Mouse (Mus musculus) forebrain, embryonic 11.5 days (tissue): ENCODE results near the gene D1Ertd622e. TPM values are rescaled to one million over a fixed set of nuclear protein-coding genes. Genes with fewer than 3 reads are reported as not detected.

Source experiments
- ATAC-seq: fragments of 200-750 bp; cut with Nextera tagmentation; replicated peaks from 2 replicates; pipeline ENCODE4 v1.8.0; 2017; ENCODE audit warnings: moderate TSS enrichment; ENCODE audit not compliant: low FRiP score
- DNase-seq: peaks from one replicate; pipeline ENCODE4 v3.0.0-alpha.2; 2017; ENCODE audit warnings: low spot score
- H3K27ac ChIP-seq: fragments of 300-500 bp; sonication (generic); 2 replicates; pipeline ENCODE4 v1.5.1; 2014; ENCODE audit warnings: low read depth, low read length
- H3K27me3 ChIP-seq: fragments of 300-500 bp; sonication (generic); 2 replicates; pipeline ENCODE4 v1.6.1; 2014; ENCODE audit warnings: mild to moderate bottlenecking, low read length, mixed read lengths; ENCODE audit not compliant: control insufficient read depth, insufficient read depth
- H3K36me3 ChIP-seq: fragments of 300-500 bp; sonication (generic); 2 replicates; pipeline ENCODE4 v1.6.1; 2014; ENCODE audit warnings: mild to moderate bottlenecking, low read length, moderate library complexity, mixed read lengths; ENCODE audit not compliant: control insufficient read depth, insufficient read depth
- H3K4me1 ChIP-seq: fragments of 300-500 bp; sonication (generic); replicated peaks from 2 replicates; pipeline ENCODE4 v1.6.1; 2014; ENCODE audit warnings: low read length, mixed read lengths; ENCODE audit not compliant: control insufficient read depth, insufficient read depth
- H3K4me2 ChIP-seq: fragments of 300-500 bp; sonication (generic); 2 replicates; pipeline ENCODE4 v1.6.1; 2014; ENCODE audit warnings: low read depth, mild to moderate bottlenecking, low read length, moderate library complexity, mixed read lengths; ENCODE audit not compliant: severe bottlenecking
- H3K4me3 ChIP-seq: fragments of 300-500 bp; sonication (generic); 2 replicates; pipeline ENCODE4 v1.5.1; 2014; ENCODE audit warnings: low read depth, low read length
- H3K9ac ChIP-seq: fragments of 300-500 bp; sonication (generic); 2 replicates; pipeline ENCODE4 v1.6.1; 2014; ENCODE audit warnings: low read length
- H3K9me3 ChIP-seq: fragments of 300-500 bp; sonication (generic); 2 replicates; pipeline ENCODE4 v1.6.1; 2016; ENCODE audit warnings: low read length, mixed read lengths; ENCODE audit not compliant: control insufficient read depth
- WGBS: fragments of 180-500 bp; shearing (Covaris S2); extraction: QIAGEN DNeasy Blood & Tissue Kit; methylation state at CpG from one replicate; pipeline ENCODE4 v1.1.7; 2014; 5-methylcytosine and 5-hydroxymethylcytosine counted together
- polyA plus RNA-seq: library from polyadenylated mRNA; unstranded; fragments of >200 nt; fragmentation: Nextera tagmentation; extraction: Ambion mirVana; gene quantifications from 2 replicates; pipeline ENCODE4 v1.2.1, GENCODE M21; 2014

D1Ertd622e gene
- polyA plus RNA-seq, 1 experiment from 2014 or later, result 46.8 TPM

GRCm38 (mm10) chr1:97657201-97657600, 4.7 kb downstream of the D1Ertd622e start:
- Histone ChIP-seq H3K4me3 (no peak overlapping the region), H3K9me3 (no peaks in the 10 kb centered on the region), H3K4me2 (no peak overlapping the region), H3K27me3 (no peaks in the 10 kb centered on the region), H3K36me3 (no peaks in the 10 kb centered on the region), H3K4me1 (peaks cover 6% of the 10 kb centered on the region), H3K9ac (no peak overlapping the region), H3K27ac (no peak overlapping the region)
- DNase-seq (no peak), ATAC-seq (no peak)
- WGBS, result 84% methylated on average over 2 of the region's 2 CpGs

- 55% methylated on average over 6 of the region's 6 CpGs for WGBS
- no peak overlapping the region for H3K27ac ChIP-seq
- DNase-seq (no peak), ATAC-seq (no peak; the same call in 1 of the 2 replicates)
- H3K4me1 ChIP-seq, result peaks cover 3% of the 10 kb centered on the region
- no peak overlapping the region for H3K4me3 ChIP-seq
- no peak overlapping the region for H3K4me2 ChIP-seq
- H3K9me3 ChIP-seq, result no peaks in the 10 kb centered on the region
- H3K27me3 ChIP-seq, result no peaks in the 10 kb centered on the region
- H3K36me3 ChIP-seq, result no peaks in the 10 kb centered on the region
- H3K9ac ChIP-seq, result no peak overlapping the region
These were observed 7.4 kb downstream of the D1Ertd622e start for GRCm38 (mm10) chr1:97654397-97654975.

GRCm38 (mm10) chr1:97650553-97651123, 11.2 kb downstream of the D1Ertd622e start:
- Histone ChIP-seq H3K9me3 (no peaks in the 10 kb centered on the region), H3K4me3 (no peak overlapping the region), H3K9ac (no peak overlapping the region), H3K4me2 (no peak overlapping the region), H3K36me3 (peaks cover under 1% of the 10 kb centered on the region; the same call in 1 of the 2 replicates), H3K27me3 (no peaks in the 10 kb centered on the region), H3K27ac (no peak overlapping the region), H3K4me1 (no peaks in the 10 kb centered on the region; the same call in none of the 2 replicates)
- DNase-seq (no peak), ATAC-seq (no peak)
- WGBS, result 89% methylated on average over 3 of the region's 3 CpGs

GRCm38 (mm10) chr1:97650072-97650471, 11.8 kb downstream of the D1Ertd622e start:
- H3K9ac ChIP-seq, result no peak overlapping the region
- no peaks in the 10 kb centered on the region for H3K9me3 ChIP-seq
- peaks cover 2% of the 10 kb centered on the region; the same call in 1 of the 2 replicates for H3K36me3 ChIP-seq
- H3K4me1 ChIP-seq, result no peaks in the 10 kb centered on the region; the same call in none of the 2 replicates
- ATAC-seq (no peak), DNase-seq (no peak)
- no peak overlapping the region for H3K4me3 ChIP-seq
- no peak overlapping the region for H3K4me2 ChIP-seq
- H3K27ac ChIP-seq, result no peak overlapping the region
- 73% methylated on average over 6 of the region's 6 CpGs for WGBS
- H3K27me3 ChIP-seq, result no peaks in the 10 kb centered on the region

GRCm38 (mm10) chr1:97647037-97647436, 14.8 kb downstream of the D1Ertd622e start:
- no peak overlapping the region for H3K4me3 ChIP-seq
- ATAC-seq (no peak), DNase-seq (no peak)
- H3K36me3 ChIP-seq, result peaks cover 4% of the 10 kb centered on the region; the same call in 1 of the 2 replicates
- WGBS, result 94% methylated on average over 1 of the region's 1 CpGs
- no peak overlapping the region for H3K4me2 ChIP-seq
- no peaks in the 10 kb centered on the region for H3K27me3 ChIP-seq
- no peak overlapping the region for H3K27ac ChIP-seq
- no peaks in the 10 kb centered on the region for H3K9me3 ChIP-seq
- no peak overlapping the region for H3K9ac ChIP-seq
- no peaks in the 10 kb centered on the region for H3K4me1 ChIP-seq

- no peaks in the 10 kb centered on the region for H3K9me3 ChIP-seq
- ATAC-seq (no peak), DNase-seq (no peak)
- 91% methylated on average over 8 of the region's 8 CpGs for WGBS
- H3K27me3 ChIP-seq, result no peaks in the 10 kb centered on the region
- no peak overlapping the region for H3K4me2 ChIP-seq
- no peak overlapping the region for H3K27ac ChIP-seq
- H3K36me3 ChIP-seq, result no peaks in the 10 kb centered on the region
- no peaks in the 10 kb centered on the region for H3K4me1 ChIP-seq
- H3K9ac ChIP-seq, result no peak overlapping the region
- H3K4me3 ChIP-seq, result no peak overlapping the region
These were observed 27.8 kb downstream of the D1Ertd622e start for GRCm38 (mm10) chr1:97634104-97634503.

- H3K4me3 ChIP-seq, result no peak overlapping the region
- 90% methylated on average over 10 of the region's 11 CpGs for WGBS
- H3K4me1 ChIP-seq, result no peaks in the 10 kb centered on the region
- no peaks in the 10 kb centered on the region for H3K36me3 ChIP-seq
- H3K9ac ChIP-seq, result no peak overlapping the region
- no peaks in the 10 kb centered on the region for H3K27me3 ChIP-seq
- DNase-seq (no peak), ATAC-seq (no peak)
- no peak overlapping the region for H3K27ac ChIP-seq
- no peaks in the 10 kb centered on the region for H3K9me3 ChIP-seq
- H3K4me2 ChIP-seq, result no peak overlapping the region
These were observed 29.2 kb downstream of the D1Ertd622e start for GRCm38 (mm10) chr1:97632545-97633256.

- Histone ChIP-seq H3K27ac (no peak overlapping the region), H3K4me2 (no peak overlapping the region), H3K9ac (no peak overlapping the region), H3K4me1 (no peaks in the 10 kb centered on the region), H3K27me3 (no peaks in the 10 kb centered on the region), H3K4me3 (no peak overlapping the region), H3K36me3 (no peaks in the 10 kb centered on the region), H3K9me3 (no peaks in the 10 kb centered on the region)
- 88% methylated on average over 5 of the region's 5 CpGs for WGBS
- ATAC-seq (no peak), DNase-seq (no peak)
These were observed 29.9 kb downstream of the D1Ertd622e start for GRCm38 (mm10) chr1:97631843-97632470.
